Mouse (Mus musculus): ENCODE results near the gene Hdgfl3. TPM values are rescaled to one million over a fixed set of nuclear protein-coding genes. Genes with fewer than 3 reads are reported as not detected.

Gene Hdgfl3
- polyA plus RNA-seq, 1 experiment from 2014 or later: 0.66 TPM

- no peaks in the 10 kb centered on the region for H3K4me1 ChIP-seq (replicated peaks)
- ATAC-seq (ENCODE audit: low read depth): no peak
- no peaks in the 10 kb centered on the region; the same call in 1 of the 2 replicates for H3K27me3 ChIP-seq
- H3K27ac ChIP-seq: no peak overlapping the region
- no peaks in the 10 kb centered on the region for H3K9me3 ChIP-seq (replicated peaks)
- no peak overlapping the region for H3K4me2 ChIP-seq
- no peaks in the 10 kb centered on the region for H3K36me3 ChIP-seq
- no peak overlapping the region for H3K4me3 ChIP-seq (replicated peaks)
- H3K9ac ChIP-seq: no peak overlapping the region
- 21% methylated on average over 4 of the region's 4 CpGs for WGBS (ENCODE audit: insufficient replicate concordance)
- no peak for DNase-seq
Measured at GRCm38 (mm10) chr7:81945398-81945797, 11.1 kb upstream of the Hdgfl3 start.

- ATAC-seq (ENCODE audit: low read depth) (no peak), DNase-seq (no peak)
- no peak overlapping the region for H3K9ac ChIP-seq
- peak overlapping the region; percentile 56 for H3K4me3 ChIP-seq (replicated peaks)
- peak overlapping the region; percentile 59 for H3K4me2 ChIP-seq
- H3K4me1 ChIP-seq (replicated peaks): peaks cover 9% of the 10 kb centered on the region; the same call in 1 of the 2 replicates
- no peaks in the 10 kb centered on the region for H3K9me3 ChIP-seq (replicated peaks)
- H3K27me3 ChIP-seq: peaks cover 71% of the 10 kb centered on the region
- no peak overlapping the region for H3K27ac ChIP-seq
- no peaks in the 10 kb centered on the region for H3K36me3 ChIP-seq
- 10% methylated on average over 5 of the region's 5 CpGs for WGBS (ENCODE audit: insufficient replicate concordance)
Measured at GRCm38 (mm10) chr7:81934806-81935205, 533 bp upstream of the Hdgfl3 start.

GRCm38 (mm10) chr7:81933601-81934266 is 539 bp downstream of the Hdgfl3 start:
- Histone ChIP-seq H3K27me3 (peaks cover 70% of the 10 kb centered on the region), H3K4me2 (peak overlapping the region; percentile 59), H3K9ac (no peak overlapping the region), H3K4me3 (replicated peaks) (peak overlapping the region; percentile 56), H3K4me1 (replicated peaks) (peaks cover 9% of the 10 kb centered on the region; the same call in 1 of the 2 replicates), H3K9me3 (replicated peaks) (no peaks in the 10 kb centered on the region), H3K36me3 (no peaks in the 10 kb centered on the region), H3K27ac (no peak overlapping the region)
- DNase-seq: no peak
- under 1% methylated on average over 86 of the region's 103 CpGs for WGBS (ENCODE audit: insufficient replicate concordance)
- no peak for ATAC-seq (ENCODE audit: low read depth)

- ATAC-seq (ENCODE audit: low read depth): no peak
- DNase-seq: no peak
- no peak overlapping the region for H3K9ac ChIP-seq
- 15% methylated on average over 23 of the region's 23 CpGs for WGBS (ENCODE audit: insufficient replicate concordance)
- peaks cover 67% of the 10 kb centered on the region for H3K27me3 ChIP-seq
- peak overlapping the region; percentile 56 for H3K4me3 ChIP-seq (replicated peaks)
- no peak overlapping the region for H3K27ac ChIP-seq
- peak overlapping the region; percentile 59 for H3K4me2 ChIP-seq
- no peaks in the 10 kb centered on the region for H3K9me3 ChIP-seq (replicated peaks)
- H3K36me3 ChIP-seq: no peaks in the 10 kb centered on the region
- H3K4me1 ChIP-seq (replicated peaks): peaks cover 9% of the 10 kb centered on the region; the same call in 1 of the 2 replicates
Measured at GRCm38 (mm10) chr7:81933061-81933600, 1.1 kb downstream of the Hdgfl3 start.

- H3K9me3 ChIP-seq (replicated peaks): no peaks in the 10 kb centered on the region
- no peak overlapping the region for H3K9ac ChIP-seq
- no peak overlapping the region for H3K4me3 ChIP-seq (replicated peaks)
- H3K27ac ChIP-seq: no peak overlapping the region
- 45% methylated on average over 5 of the region's 5 CpGs for WGBS (ENCODE audit: insufficient replicate concordance)
- peaks cover 9% of the 10 kb centered on the region; the same call in 1 of the 2 replicates for H3K4me1 ChIP-seq (replicated peaks)
- DNase-seq (no peak), ATAC-seq (ENCODE audit: low read depth) (no peak)
- no peaks in the 10 kb centered on the region for H3K36me3 ChIP-seq
- no peak overlapping the region for H3K4me2 ChIP-seq
- H3K27me3 ChIP-seq: peaks cover 62% of the 10 kb centered on the region
Measured at GRCm38 (mm10) chr7:81932521-81933045, 1.7 kb downstream of the Hdgfl3 start.

GRCm38 (mm10) chr7:81928998-81929397 is 5.3 kb downstream of the Hdgfl3 start:
- Histone ChIP-seq H3K9ac (no peak overlapping the region), H3K4me1 (replicated peaks) (peaks cover 9% of the 10 kb centered on the region; the same call in 1 of the 2 replicates), H3K27ac (no peak overlapping the region), H3K4me2 (no peak overlapping the region), H3K27me3 (peaks cover 33% of the 10 kb centered on the region), H3K36me3 (no peaks in the 10 kb centered on the region), H3K9me3 (replicated peaks) (no peaks in the 10 kb centered on the region), H3K4me3 (replicated peaks) (no peak overlapping the region)
- ATAC-seq (ENCODE audit: low read depth): no peak
- no peak for DNase-seq
- 56% methylated on average over 7 of the region's 7 CpGs for WGBS (ENCODE audit: insufficient replicate concordance)

GRCm38 (mm10) chr7:81921379-81921952 is 12.8 kb downstream of the Hdgfl3 start:
- Histone ChIP-seq H3K27ac (no peak overlapping the region), H3K4me1 (replicated peaks) (no peaks in the 10 kb centered on the region), H3K9ac (no peak overlapping the region), H3K27me3 (no peaks in the 10 kb centered on the region), H3K4me2 (no peak overlapping the region), H3K36me3 (no peaks in the 10 kb centered on the region), H3K9me3 (replicated peaks) (no peaks in the 10 kb centered on the region), H3K4me3 (replicated peaks) (no peak overlapping the region)
- 18% methylated on average over 1 of the region's 1 CpGs for WGBS (ENCODE audit: insufficient replicate concordance)
- no peak for DNase-seq
- no peak for ATAC-seq (ENCODE audit: low read depth)

- no peak for ATAC-seq (ENCODE audit: low read depth)
- 52% methylated on average over 4 of the region's 4 CpGs for WGBS (ENCODE audit: insufficient replicate concordance)
- Histone ChIP-seq H3K4me3 (replicated peaks) (no peak overlapping the region), H3K4me2 (no peak overlapping the region), H3K9me3 (replicated peaks) (no peaks in the 10 kb centered on the region), H3K27ac (no peak overlapping the region), H3K4me1 (replicated peaks) (no peaks in the 10 kb centered on the region), H3K9ac (no peak overlapping the region), H3K27me3 (no peaks in the 10 kb centered on the region), H3K36me3 (no peaks in the 10 kb centered on the region)
- DNase-seq: no peak
Measured at GRCm38 (mm10) chr7:81920314-81920713, 14.0 kb downstream of the Hdgfl3 start.

- no peak overlapping the region for H3K4me3 ChIP-seq (replicated peaks)
- H3K9ac ChIP-seq: no peak overlapping the region
- no peaks in the 10 kb centered on the region for H3K4me1 ChIP-seq (replicated peaks)
- no peaks in the 10 kb centered on the region for H3K27me3 ChIP-seq
- no peaks in the 10 kb centered on the region for H3K9me3 ChIP-seq (replicated peaks)
- H3K36me3 ChIP-seq: no peaks in the 10 kb centered on the region
- WGBS (ENCODE audit: insufficient replicate concordance): 58% methylated on average over 5 of the region's 5 CpGs
- no peak overlapping the region for H3K4me2 ChIP-seq
- no peak overlapping the region for H3K27ac ChIP-seq
- ATAC-seq (ENCODE audit: low read depth) (no peak), DNase-seq (no peak)
Measured at GRCm38 (mm10) chr7:81918316-81918715, 16.0 kb downstream of the Hdgfl3 start.

- Histone ChIP-seq H3K4me2 (no peak overlapping the region), H3K9me3 (replicated peaks) (no peaks in the 10 kb centered on the region), H3K36me3 (no peaks in the 10 kb centered on the region), H3K9ac (no peak overlapping the region), H3K27me3 (no peaks in the 10 kb centered on the region), H3K4me3 (replicated peaks) (no peak overlapping the region), H3K4me1 (replicated peaks) (no peaks in the 10 kb centered on the region), H3K27ac (no peak overlapping the region)
- DNase-seq (no peak), ATAC-seq (ENCODE audit: low read depth) (no peak)
- 60% methylated on average over 2 of the region's 2 CpGs for WGBS (ENCODE audit: insufficient replicate concordance)
Measured at GRCm38 (mm10) chr7:81904926-81905325, 29.3 kb downstream of the Hdgfl3 start.

GRCm38 (mm10) chr7:81904094-81904493 is 30.2 kb downstream of the Hdgfl3 start:
- no peak overlapping the region for H3K4me2 ChIP-seq
- no peaks in the 10 kb centered on the region; the same call in 1 of the 2 replicates for H3K27me3 ChIP-seq
- ATAC-seq (ENCODE audit: low read depth): no peak
- 55% methylated on average over 4 of the region's 4 CpGs for WGBS (ENCODE audit: insufficient replicate concordance)
- no peak overlapping the region for H3K27ac ChIP-seq
- DNase-seq: no peak
- H3K4me1 ChIP-seq (replicated peaks): no peaks in the 10 kb centered on the region
- no peak overlapping the region for H3K4me3 ChIP-seq (replicated peaks)
- H3K9ac ChIP-seq: no peak overlapping the region
- no peaks in the 10 kb centered on the region for H3K9me3 ChIP-seq (replicated peaks)
- no peaks in the 10 kb centered on the region for H3K36me3 ChIP-seq

Data from liver, embryonic 13.5 days (tissue).